Mouse (Mus musculus) left cerebral cortex, postnatal 10 days (tissue): ENCODE results near the gene Madd. TPM values are rescaled to one million over a fixed set of nuclear protein-coding genes. Genes with fewer than 3 reads are reported as not detected.

Experiments used
- DNase-seq, 2 experiments: peaks; one replicate each; pipeline ENCODE4 v3.0.0; 2021 to 2022; ENCODE audit warnings: low spot score in 2 of 2, mixed read lengths in 1 of 2; ENCODE audit errors: extremely low spot score in 1 of 2
- intact Hi-C: fragments of 180-260 bp; cut with DNase I; formaldehyde crosslinking; loops from one replicate; pipeline ENCODE4 v1.15.1; 2025
- total RNA-seq, 2 experiments: library from RNA; stranded (reverse); gene quantifications; 2 replicates each; pipeline ENCODE4 v1.2.3; 2021

The Madd gene
- total RNA-seq, 2 experiments from 2014 or later, result 170 to 174 TPM

GRCm38 (mm10) chr2:91180706-91181105 is 2.9 kb downstream of the Madd start:
- no peak for DNase-seq
- intact Hi-C loops, result no loop called here

GRCm38 (mm10) chr2:91179825-91180224 is 3.8 kb downstream of the Madd start:
- DNase-seq, result no peak
- intact Hi-C loops, result no loop called here

- intact Hi-C loops, result no loop called here
Observed at GRCm38 (mm10) chr2:91176234-91176633, 7.4 kb downstream of the Madd start.

GRCm38 (mm10) chr2:91175490-91175889 is 8.1 kb downstream of the Madd start:
- intact Hi-C loops, result no loop called here
- DNase-seq, result no peak

More at GRCm38 (mm10) chr2:91176234-91176633, 7.4 kb downstream of the Madd start:
- no peak for DNase-seq

- DNase-seq, result no peak
- intact Hi-C loops, result loop anchor here (10.0 kb wide), 3 partner anchors 315 to 405 kb away; no protein-coding TSS in a partner anchor
Observed at GRCm38 (mm10) chr2:91169587-91170322, 13.9 kb downstream of the Madd start.

GRCm38 (mm10) chr2:91167629-91168028 is 16.0 kb downstream of the Madd start:
- intact Hi-C loops, result loop anchor here (10.0 kb wide), 3 partner anchors 313 to 403 kb away; no protein-coding TSS in a partner anchor
- DNase-seq, result no peak

GRCm38 (mm10) chr2:91164991-91165390 is 18.6 kb downstream of the Madd start:
- intact Hi-C loops, result loop anchor here (10.0 kb wide), 3 partner anchors 310 to 400 kb away; no protein-coding TSS in a partner anchor
- DNase-seq, result no peak

GRCm38 (mm10) chr2:91163532-91163931 is 20.1 kb downstream of the Madd start:
- DNase-seq, result no peak
- intact Hi-C loops, result loop anchor here (10.0 kb wide), 3 partner anchors 309 to 401 kb away; no protein-coding TSS in a partner anchor

GRCm38 (mm10) chr2:91162952-91163351 is 20.7 kb downstream of the Madd start:
- DNase-seq, result no peak
- intact Hi-C loops, result loop anchor here (10.0 kb wide), 3 partner anchors 308 to 402 kb away; no protein-coding TSS in a partner anchor

GRCm38 (mm10) chr2:91160591-91160990 is 23.0 kb downstream of the Madd start:
- no peak for DNase-seq
- intact Hi-C loops, result loop anchor here (10.0 kb wide), 3 partner anchors 306 to 404 kb away; no protein-coding TSS in a partner anchor

- intact Hi-C loops, result no loop called here
- no peak for DNase-seq
Observed at GRCm38 (mm10) chr2:91157002-91157752, 26.5 kb downstream of the Madd start.

GRCm38 (mm10) chr2:91154091-91154490 is 29.5 kb downstream of the Madd start:
- DNase-seq, result no peak
- intact Hi-C loops, result no loop called here

- intact Hi-C loops, result no loop called here
- no peak for DNase-seq
Observed at GRCm38 (mm10) chr2:91152885-91153377, 30.7 kb downstream of the Madd start.

GRCm38 (mm10) chr2:91151331-91151730 is 32.3 kb downstream of the Madd start:
- intact Hi-C loops, result no loop called here

GRCm38 (mm10) chr2:91148101-91148500 is 35.5 kb downstream of the Madd start:
- intact Hi-C loops, result no loop called here
- no peak for DNase-seq

More at GRCm38 (mm10) chr2:91151331-91151730, 32.3 kb downstream of the Madd start:
- DNase-seq, result no peak

- no peak for DNase-seq
- intact Hi-C loops, result no loop called here
Observed at GRCm38 (mm10) chr2:91143401-91143800, 40.2 kb downstream of the Madd start.

- intact Hi-C loops, result no loop called here
- no peak for DNase-seq
Observed at GRCm38 (mm10) chr2:91142920-91143319, 40.7 kb downstream of the Madd start.

GRCm38 (mm10) chr2:91139764-91140163 is 43.9 kb downstream of the Madd start:
- no peak for DNase-seq
- intact Hi-C loops, result no loop called here

- DNase-seq, result no peak
- intact Hi-C loops, result no loop called here
Observed at GRCm38 (mm10) chr2:91139311-91139710, 44.3 kb downstream of the Madd start.
